Mouse (Mus musculus): ENCODE measurements at regions not wholly inside any gene's neighbourhood (a gene's known extent, or its start where the extent isn't known, plus 50 kb on each side); places are given as distances from the start of the nearest gene placed in this dataset.

GRCm38 (mm10) chr17:51408367-51408766 is 229.2 kb upstream of the Tbc1d5 start:
- intact Hi-C loops (cut with DNase I) = no loop called here
- no peak for DNase-seq

- intact Hi-C loops (cut with DNase I) = no loop called here
- DNase-seq = no peak
Observed at GRCm38 (mm10) chr17:51407046-51407445, 227.9 kb upstream of the Tbc1d5 start.

DNA sequence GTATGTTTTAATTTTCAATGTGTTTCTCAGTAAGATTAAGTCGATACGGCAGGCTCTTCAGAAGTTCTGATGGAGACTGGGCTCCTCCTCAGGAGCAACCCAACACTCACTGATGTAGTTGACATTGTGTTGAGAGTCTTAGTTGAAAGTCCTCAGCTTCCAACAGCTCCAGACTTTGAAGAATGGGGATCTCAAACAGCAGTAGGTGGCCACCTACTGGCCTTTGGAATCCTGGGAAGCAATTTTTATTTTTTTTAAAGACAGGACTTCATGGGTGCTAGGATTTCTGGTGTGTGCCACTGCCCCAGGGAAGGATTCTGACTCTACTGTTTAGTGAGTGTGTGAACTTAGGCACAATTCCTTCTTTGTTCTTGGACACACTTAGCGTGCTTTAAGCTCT is 225.9 kb upstream of the Tbc1d5 start:
- intact Hi-C loops (cut with DNase I) = no loop called here
- DNase-seq = no peak

GRCm38 (mm10) chr17:51397973-51398372 is 218.8 kb upstream of the Tbc1d5 start:
- no peak for DNase-seq
- intact Hi-C loops (cut with DNase I) = no loop called here

- peak in 1 of 2 experiments; percentile 4 for DNase-seq
Observed at GRCm38 (mm10) chr17:51393771-51394221, 214.6 kb upstream of the Tbc1d5 start.

DNA sequence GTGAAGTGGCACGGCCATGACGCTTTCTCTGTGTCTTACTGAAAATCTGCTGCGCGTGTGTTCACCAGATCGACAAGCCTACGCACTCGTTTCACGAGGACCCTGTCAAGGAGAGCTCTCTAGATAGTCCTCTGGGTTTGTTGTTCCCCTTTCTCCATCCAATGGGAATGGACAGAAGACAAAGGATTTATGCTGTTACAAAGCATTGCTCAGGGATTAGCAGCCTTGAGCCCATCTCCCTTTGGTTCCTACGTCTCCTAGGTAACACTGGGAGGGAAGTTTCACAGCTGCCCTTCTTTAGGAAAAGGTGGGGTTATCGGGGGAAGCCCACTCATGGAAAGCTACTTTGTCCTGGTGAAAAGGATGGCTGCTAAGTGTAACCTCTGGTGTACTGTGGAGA is 212.7 kb upstream of the Tbc1d5 start:
- intact Hi-C loops (cut with DNase I) = no loop called here
- DNase-seq = no peak

More at GRCm38 (mm10) chr17:51393771-51394221, 214.6 kb upstream of the Tbc1d5 start:
- intact Hi-C loops (cut with DNase I) = no loop called here

GRCm38 (mm10) chr17:51382552-51382951 is 203.4 kb upstream of the Tbc1d5 start:
- DNase-seq = no peak
- intact Hi-C loops (cut with DNase I) = no loop called here

DNA sequence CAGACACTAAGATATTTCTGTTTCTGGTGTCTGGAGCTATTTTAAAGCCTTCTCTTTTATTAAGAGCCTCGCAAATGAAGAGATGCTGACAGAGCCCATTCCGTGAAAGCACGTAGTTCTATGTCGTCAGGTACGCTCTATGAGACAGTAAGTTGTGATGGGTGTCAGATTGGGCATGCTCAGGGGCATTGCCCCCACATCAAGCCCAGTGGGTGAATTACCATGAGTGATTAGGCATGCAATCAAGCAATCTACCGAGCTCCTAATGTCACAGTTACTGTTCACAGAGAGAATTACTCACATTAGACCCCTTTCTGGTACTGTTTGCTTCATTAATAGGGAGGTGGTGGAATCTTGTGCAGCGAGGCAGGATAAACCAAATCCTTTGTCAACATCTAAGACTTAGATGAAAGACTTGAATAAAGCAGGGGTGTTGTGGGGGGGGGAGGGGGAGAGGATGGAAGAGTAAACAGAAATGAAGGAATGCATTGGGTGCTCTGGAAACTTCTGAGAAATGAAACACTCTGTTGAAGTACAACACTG is 192.9 kb upstream of the Tbc1d5 start:
- DNase-seq = no peak
- intact Hi-C loops (cut with DNase I) = no loop called here

DNA sequence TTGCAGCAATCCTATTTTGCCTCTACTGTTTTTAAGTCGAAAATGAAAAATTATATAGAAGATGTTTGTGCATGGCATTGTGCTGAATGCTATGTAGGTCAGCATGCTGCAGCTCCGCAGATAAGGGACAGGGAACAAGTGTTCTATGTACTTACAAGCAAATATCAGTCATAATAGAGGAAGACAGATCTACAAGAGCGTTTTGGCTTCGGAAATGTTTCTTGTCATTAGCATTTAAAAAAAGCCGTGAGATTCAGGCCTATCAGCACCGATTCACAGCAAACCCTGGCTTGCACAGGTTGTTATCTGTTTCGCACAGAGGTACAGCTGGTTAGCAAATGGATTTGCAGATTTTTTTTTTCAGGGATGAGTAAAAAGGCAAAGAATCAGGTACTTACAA is 191.8 kb upstream of the Tbc1d5 start:
- intact Hi-C loops (cut with DNase I) = no loop called here
- no peak for DNase-seq

DNA sequence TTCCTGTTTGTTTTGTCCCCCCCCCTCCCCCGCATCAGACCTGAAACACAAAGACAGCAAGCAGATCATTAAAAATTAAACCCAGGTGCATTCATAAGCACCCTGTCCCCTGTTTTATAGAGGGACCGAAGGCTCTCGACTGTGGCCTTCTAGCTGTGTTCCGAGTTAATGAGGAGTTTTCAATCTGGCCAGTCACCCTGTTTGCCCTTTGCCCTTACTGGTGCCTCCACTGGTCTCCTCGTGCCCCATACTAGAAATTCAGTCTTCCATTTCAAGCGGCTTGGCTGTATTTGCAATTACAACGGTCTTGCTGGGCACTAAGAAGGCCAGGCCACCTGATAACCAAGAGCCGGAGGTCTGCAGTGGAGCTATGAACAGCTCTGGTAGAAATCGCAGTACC is 190.9 kb upstream of the Tbc1d5 start:
- intact Hi-C loops (cut with DNase I) = no loop called here
- DNase-seq = no peak

DNA sequence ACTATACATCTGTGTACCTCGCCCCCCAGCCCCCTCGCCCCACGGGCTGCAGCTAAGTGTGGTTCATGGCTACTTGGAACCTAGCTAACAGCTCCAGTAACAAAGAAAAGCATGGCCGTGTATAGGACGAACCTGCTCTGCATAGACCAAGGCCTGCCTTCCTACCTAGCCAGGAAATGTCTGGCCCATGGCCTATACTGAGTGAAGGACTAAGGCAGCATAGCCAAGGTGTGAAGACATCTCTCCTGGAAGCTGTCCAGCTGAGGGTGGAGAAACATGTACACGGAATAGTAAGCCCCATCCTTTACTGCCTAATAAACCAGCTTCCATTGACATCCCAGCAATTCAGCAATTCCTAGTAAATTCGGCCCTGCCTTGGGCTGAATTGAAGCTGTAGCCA is 183.6 kb upstream of the Tbc1d5 start:
- DNase-seq = no peak
- intact Hi-C loops (cut with DNase I) = no loop called here

GRCm38 (mm10) chr17:51362271-51362670 is 183.1 kb upstream of the Tbc1d5 start:
- intact Hi-C loops (cut with DNase I) = no loop called here
- no peak for DNase-seq

GRCm38 (mm10) chr17:51358362-51358739 is 179.2 kb upstream of the Tbc1d5 start:
- DNase-seq = no peak
- intact Hi-C loops (cut with DNase I) = no loop called here

GRCm38 (mm10) chr17:51357690-51358361 is 178.7 kb upstream of the Tbc1d5 start:
- intact Hi-C loops (cut with DNase I) = no loop called here
- no peak for DNase-seq

GRCm38 (mm10) chr17:51356447-51356846 is 177.3 kb upstream of the Tbc1d5 start:
- DNase-seq = no peak
- intact Hi-C loops (cut with DNase I) = no loop called here

GRCm38 (mm10) chr17:51321868-51322267 is 142.7 kb upstream of the Tbc1d5 start:
- no peak for DNase-seq
- intact Hi-C loops (cut with DNase I) = no loop called here

DNA sequence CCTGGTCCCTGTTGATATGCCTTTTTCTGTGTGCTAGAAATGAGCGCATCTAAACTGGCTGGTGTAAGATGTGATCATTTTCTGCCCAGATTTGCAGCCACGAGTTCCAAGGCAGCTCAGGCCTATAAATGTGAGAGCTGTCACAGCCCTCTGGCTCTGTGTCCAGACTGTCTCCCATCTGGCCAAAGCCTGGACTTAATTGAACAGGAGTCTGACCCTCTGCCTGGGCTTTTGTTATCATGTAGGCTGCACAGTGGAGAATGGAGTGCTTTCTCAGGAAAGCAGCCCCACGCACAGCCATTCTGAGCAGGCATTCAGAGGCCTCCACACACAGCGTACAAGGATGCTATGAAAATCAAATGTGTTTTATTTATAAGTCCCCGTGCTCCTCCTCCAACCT is 141.9 kb upstream of the Tbc1d5 start:
- no peak for DNase-seq
- intact Hi-C loops (cut with DNase I) = no loop called here

DNA sequence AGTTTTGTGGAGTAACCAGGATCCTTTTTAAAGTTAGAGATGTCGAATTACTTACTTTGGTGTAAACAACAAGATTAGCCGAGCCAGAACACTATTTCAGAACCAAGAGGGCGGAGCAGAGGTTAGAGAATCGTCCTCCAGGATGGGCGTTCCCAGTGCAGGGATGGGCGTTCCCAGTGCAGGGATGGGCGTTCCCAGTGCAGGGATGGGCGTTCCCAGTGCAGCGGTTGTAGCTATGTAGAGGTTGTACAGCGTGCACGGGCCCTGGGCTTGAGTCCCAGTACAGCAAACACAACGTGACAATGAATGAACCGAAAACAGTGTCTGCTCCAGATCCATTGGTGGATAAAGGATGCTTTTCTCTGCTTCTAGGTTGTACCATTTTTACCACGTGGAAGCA is 125.8 kb upstream of the Tbc1d5 start:
- intact Hi-C loops (cut with DNase I) = no loop called here
- no peak for DNase-seq

GRCm38 (mm10) chr17:51290741-51291140 is 111.6 kb upstream of the Tbc1d5 start:
- no peak for DNase-seq
- intact Hi-C loops (cut with DNase I) = no loop called here

DNA sequence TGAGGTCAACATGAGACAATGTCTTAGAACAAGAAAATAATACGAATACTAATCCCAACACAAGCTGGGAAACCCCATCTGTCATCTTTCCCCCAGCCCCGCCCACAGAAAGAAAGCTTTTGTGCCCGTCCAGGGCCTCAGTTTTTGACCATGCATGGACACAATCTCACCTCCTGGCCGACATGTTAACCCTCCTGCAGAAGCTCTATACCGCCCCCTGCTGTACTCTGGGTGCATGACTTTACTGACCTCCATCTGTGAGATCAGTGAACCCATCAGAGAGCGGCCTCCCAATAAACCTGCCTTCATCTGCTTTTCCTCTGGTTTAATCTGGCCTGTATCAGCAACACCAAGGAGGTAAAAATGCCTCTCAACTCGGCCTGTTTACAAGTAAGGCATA is 109.6 kb upstream of the Tbc1d5 start:
- DNase-seq = peak; percentile 26 to 34
- intact Hi-C loops (cut with DNase I) = loop anchor here (5.0 to 10.0 kb wide), 2 partner anchors 294 to 476 kb away; no protein-coding TSS in a partner anchor

DNA sequence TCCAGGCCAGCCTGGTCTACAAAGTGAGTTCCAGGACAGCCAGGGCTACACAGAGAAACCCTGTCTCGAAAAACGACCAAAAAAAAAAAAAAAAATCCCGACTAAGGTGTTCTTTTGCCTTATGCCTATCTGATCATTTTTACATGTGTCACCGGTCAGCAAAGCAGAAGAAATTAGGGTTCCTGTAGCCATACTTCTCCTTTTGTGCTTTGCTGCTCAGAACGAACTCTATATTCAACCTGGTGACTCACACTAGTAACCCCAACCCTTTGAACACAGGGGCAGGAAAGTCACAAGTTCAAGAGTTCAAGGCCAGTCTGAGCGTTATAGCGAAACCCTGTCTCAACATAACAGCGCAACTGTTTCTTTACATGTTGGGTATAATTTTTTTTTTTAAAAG is 108.7 kb upstream of the Tbc1d5 start:
- intact Hi-C loops (cut with DNase I) = loop anchor here (5.0 to 10.0 kb wide), 2 partner anchors 293 to 476 kb away; no protein-coding TSS in a partner anchor
- DNase-seq = no peak

GRCm38 (mm10) chr17:51285362-51285761 is 106.2 kb upstream of the Tbc1d5 start:
- DNase-seq = no peak
- intact Hi-C loops (cut with DNase I) = loop anchor here (5.0 to 10.0 kb wide), 2 partner anchors 291 to 473 kb away; no protein-coding TSS in a partner anchor
